Mouse (Mus musculus) MEL (cell line): ENCODE measurements at regions not wholly inside any gene's neighbourhood (a gene's known extent, or its start where the extent isn't known, plus 50 kb on each side); places are given as distances from the start of the nearest gene placed in this dataset.

ENCODE experiments used
- DNase-seq: peaks from one replicate; pipeline ENCODE4 v3.0.0; 2011; ENCODE audit warnings: low read depth, low spot score
- H3K27ac ChIP-seq: 2 replicates; pipeline ENCODE4 v1.5.1; 2012; ENCODE audit warnings: low read depth, mild to moderate bottlenecking, control low read depth, low read length, moderate library complexity; ENCODE audit not compliant: control insufficient read depth
- H3K27me3 ChIP-seq, 2 experiments: fragments of 150-350 bp in 1 of 2; sonication (generic) in 1 of 2; 2 replicates each; pipeline ENCODE4 v1.6.1; 2012; ENCODE audit warnings: low read length in 2 of 2, mild to moderate bottlenecking in 2 of 2, improper control_type of control experiment in 1 of 2, moderate library complexity in 1 of 2; ENCODE audit not compliant: insufficient read depth in 2 of 2, control insufficient read depth in 1 of 2
- H3K36me3 ChIP-seq, 2 experiments: 2 replicates each; pipeline ENCODE4 v1.6.1; 2012 to 2014; ENCODE audit warnings: low read length in 2 of 2, improper control_type of control experiment in 1 of 2, inconsistent platforms in 1 of 2, mild to moderate bottlenecking in 1 of 2; ENCODE audit not compliant: insufficient read depth in 2 of 2, control insufficient read depth in 1 of 2
- H3K4me1 ChIP-seq, 2 experiments: fragments of 150-350 bp in 1 of 2; sonication (generic) in 1 of 2; 2 replicates each; pipeline ENCODE4 v1.6.1; 2012; ENCODE audit warnings: low read length in 2 of 2, improper control_type of control experiment in 1 of 2, mild to moderate bottlenecking in 1 of 2; ENCODE audit not compliant: insufficient read depth in 2 of 2, control insufficient read depth in 1 of 2
- H3K4me3 ChIP-seq, 2 experiments: fragments of 150-350 bp in 1 of 2; sonication (generic) in 1 of 2; 2 replicates each; pipeline ENCODE4 v1.5.1; 2012; ENCODE audit warnings: low read depth in 2 of 2, low read length in 2 of 2, mild to moderate bottlenecking in 2 of 2, moderate library complexity in 2 of 2, control low read depth in 1 of 2, improper control_type of control experiment in 1 of 2; ENCODE audit not compliant: control insufficient read depth in 1 of 2, insufficient read depth in 1 of 2
- H3K79me2 ChIP-seq: 2 replicates; pipeline ENCODE4 v1.6.1; 2012; ENCODE audit warnings: mild to moderate bottlenecking, low read length, moderate library complexity; ENCODE audit not compliant: control insufficient read depth, poor library complexity, insufficient read depth
- H3K9ac ChIP-seq: 2 replicates; pipeline ENCODE4 v1.6.1; 2012; ENCODE audit warnings: low read depth, mild to moderate bottlenecking, control low read depth, low read length, moderate library complexity; ENCODE audit not compliant: control insufficient read depth, poor library complexity, severe bottlenecking
- H3K9me3 ChIP-seq: fragments of 150-350 bp; sonication (generic); replicated peaks from 2 replicates; pipeline ENCODE4 v1.6.1; 2012; ENCODE audit warnings: mild to moderate bottlenecking, low read length, improper control_type of control experiment, moderate library complexity; ENCODE audit not compliant: insufficient read depth
- BHLHE40 ChIP-seq: IDR thresholded peaks from 2 replicates; pipeline ENCODE4 v1.6.1; 2012; ENCODE audit warnings: low read depth, mild to moderate bottlenecking, inconsistent platforms, low read length, improper control_type of control experiment, borderline replicate concordance
- CHD2 ChIP-seq: IDR thresholded peaks from 2 replicates; pipeline ENCODE4 v1.6.1; 2011; ENCODE audit warnings: low read length, improper control_type of control experiment
- CTCF ChIP-seq, 3 experiments: IDR thresholded peaks in 2 of 3; conservative IDR thresholded peaks in 1 of 3; 2 replicates each; pipeline ENCODE4 v1.5.1; 2011 to 2012; ENCODE audit warnings: low read length in 3 of 3, low read depth in 2 of 3, mild to moderate bottlenecking in 2 of 3, improper control_type of control experiment in 1 of 3, inconsistent platforms in 1 of 3, mixed read lengths in 1 of 3, moderate library complexity in 1 of 3; ENCODE audit not compliant: control insufficient read depth in 1 of 3, insufficient read depth in 1 of 3, poor library complexity in 1 of 3, severe bottlenecking in 1 of 3
- EP300 ChIP-seq, 2 experiments: IDR thresholded peaks; 2 replicates each; pipeline ENCODE4 v1.6.1; 2011; ENCODE audit warnings: improper control_type of control experiment in 2 of 2, low read length in 2 of 2, low read depth in 1 of 2, mild to moderate bottlenecking in 1 of 2
- GABPA ChIP-seq: IDR thresholded peaks from 2 replicates; pipeline ENCODE4 v1.6.1; 2012; ENCODE audit warnings: low read depth, mild to moderate bottlenecking, inconsistent platforms, low read length, improper control_type of control experiment, moderate library complexity
- GATA1 ChIP-seq: IDR thresholded peaks from 2 replicates; pipeline ENCODE4 v1.6.1; 2011; ENCODE audit warnings: low read depth, low read length, improper control_type of control experiment
- HCFC1 ChIP-seq: IDR thresholded peaks from 2 replicates; pipeline ENCODE4 v1.6.1; 2012; ENCODE audit warnings: low read depth, mild to moderate bottlenecking, inconsistent platforms, low read length, improper control_type of control experiment, moderate library complexity
- JUND ChIP-seq: IDR thresholded peaks from 2 replicates; pipeline ENCODE4 v1.6.1; 2011; ENCODE audit warnings: low read depth, mild to moderate bottlenecking, improper control_type of control experiment, low read length
- KAT2A ChIP-seq: conservative IDR thresholded peaks from 2 replicates; pipeline ENCODE4 v1.6.1; 2012; ENCODE audit warnings: low read depth, low read length, improper control_type of control experiment, inconsistent platforms
- MAFK ChIP-seq: IDR thresholded peaks from 2 replicates; pipeline ENCODE4 v1.6.1; 2011; ENCODE audit warnings: low read depth, mild to moderate bottlenecking, low read length, improper control_type of control experiment, borderline replicate concordance
- MAZ ChIP-seq: IDR thresholded peaks from 2 replicates; pipeline ENCODE4 v1.6.1; 2012; ENCODE audit warnings: low read depth, mild to moderate bottlenecking, inconsistent platforms, low read length, improper control_type of control experiment
- MEF2A ChIP-seq: IDR thresholded peaks from 2 replicates; pipeline ENCODE4 v1.6.1; 2014; ENCODE audit warnings: low read depth, mild to moderate bottlenecking, inconsistent platforms, low read length, improper control_type of control experiment; ENCODE audit not compliant: poor library complexity, insufficient replicate concordance, severe bottlenecking; ENCODE audit errors: extremely low read depth
- MXI1 ChIP-seq: IDR thresholded peaks from 2 replicates; pipeline ENCODE4 v1.6.1; 2011; ENCODE audit warnings: mild to moderate bottlenecking, low read depth, low read length, improper control_type of control experiment
- MYB ChIP-seq: IDR thresholded peaks from 2 replicates; pipeline ENCODE4 v1.6.1; 2011; ENCODE audit warnings: mild to moderate bottlenecking, low read depth, low read length, improper control_type of control experiment
- MYC ChIP-seq: IDR thresholded peaks from 2 replicates; pipeline ENCODE4 v1.6.1; 2011; ENCODE audit warnings: low read depth, mild to moderate bottlenecking, low read length, improper control_type of control experiment, moderate library complexity
- POLR2AphosphoS2 ChIP-seq: IDR thresholded peaks from 2 replicates; pipeline ENCODE4 v1.6.1; 2011; ENCODE audit warnings: low read length, improper control_type of control experiment
- POLR2AphosphoS5 ChIP-seq: IDR thresholded peaks from 2 replicates; pipeline ENCODE4 v1.6.1; 2012; ENCODE audit warnings: low read depth, borderline replicate concordance, mild to moderate bottlenecking, inconsistent platforms, low read length, moderate library complexity, mixed read lengths
- RAD21 ChIP-seq: IDR thresholded peaks from 2 replicates; pipeline ENCODE4 v1.6.1; 2011; ENCODE audit warnings: mild to moderate bottlenecking, low read depth, low read length, improper control_type of control experiment
- RCOR1 ChIP-seq: IDR thresholded peaks from 2 replicates; pipeline ENCODE4 v1.6.1; 2012; ENCODE audit warnings: low read depth, mild to moderate bottlenecking, inconsistent platforms, low read length, improper control_type of control experiment
- SIN3A ChIP-seq: IDR thresholded peaks from 2 replicates; pipeline ENCODE4 v1.6.1; 2012; ENCODE audit warnings: low read length, improper control_type of control experiment, inconsistent platforms
- SMC3 ChIP-seq: IDR thresholded peaks from 2 replicates; pipeline ENCODE4 v1.6.1; 2011; ENCODE audit warnings: low read depth, low read length, improper control_type of control experiment
- TAL1 ChIP-seq: IDR thresholded peaks from 2 replicates; pipeline ENCODE4 v1.6.1; 2012; ENCODE audit warnings: mild to moderate bottlenecking, inconsistent platforms, low read length, moderate library complexity, mixed read lengths
- TBP ChIP-seq: IDR thresholded peaks from 2 replicates; pipeline ENCODE4 v1.8.0; 2011; ENCODE audit warnings: low read depth, low read length, improper control_type of control experiment
- TCF12 ChIP-seq: IDR thresholded peaks from 2 replicates; pipeline ENCODE4 v1.6.1; 2014; ENCODE audit warnings: low read depth, mild to moderate bottlenecking, inconsistent platforms, low read length, improper control_type of control experiment, moderate library complexity
- USF1 ChIP-seq: IDR thresholded peaks from 2 replicates; pipeline ENCODE4 v1.6.1; 2014; ENCODE audit warnings: low read depth, mild to moderate bottlenecking, inconsistent platforms, low read length, improper control_type of control experiment, moderate library complexity
- USF2 ChIP-seq, 2 experiments: IDR thresholded peaks; 2 replicates each; pipeline ENCODE4 v1.6.1; 2011 to 2012; ENCODE audit warnings: improper control_type of control experiment in 2 of 2, low read length in 2 of 2, borderline replicate concordance in 1 of 2, inconsistent platforms in 1 of 2, low read depth in 1 of 2, mild to moderate bottlenecking in 1 of 2; ENCODE audit not compliant: insufficient read depth in 1 of 2
- ZMIZ1 ChIP-seq: IDR thresholded peaks from 2 replicates; pipeline ENCODE4 v1.6.1; 2012; ENCODE audit warnings: low read depth, mild to moderate bottlenecking, inconsistent platforms, low read length, improper control_type of control experiment, moderate library complexity
- ZNF384 ChIP-seq: IDR thresholded peaks from 2 replicates; pipeline ENCODE4 v1.6.1; 2012; ENCODE audit warnings: low read depth, mild to moderate bottlenecking, inconsistent platforms, low read length, improper control_type of control experiment

DNA sequence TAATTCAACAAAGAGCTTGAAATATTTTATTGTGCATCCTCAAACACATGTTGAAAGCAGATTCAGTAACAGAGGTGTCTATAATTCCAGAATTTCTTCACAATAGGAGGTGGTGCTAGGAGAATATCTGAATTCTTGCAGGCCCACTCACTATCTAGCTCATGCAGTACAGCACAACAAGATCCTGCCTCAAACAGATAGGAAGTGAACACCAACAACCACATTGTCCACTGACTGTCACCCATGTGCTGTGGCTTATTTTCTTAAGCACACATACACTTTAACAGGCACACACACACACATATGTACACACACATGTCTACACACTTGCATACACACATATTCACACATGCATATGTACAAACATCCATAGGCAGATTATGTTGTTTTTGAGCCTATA lies 1150.3 kb downstream of the Cntnap5b start:
- peak; percentile 52 for DNase-seq
- H3K4me3 ChIP-seq: no peak overlapping the region
- H3K27ac ChIP-seq: no peak overlapping the region

GRCm38 (mm10) chr1:100928171-100928771 lies 1155.7 kb downstream of the Cntnap5b start:
- Histone ChIP-seq H3K27me3 (no peaks in the 10 kb centered on the region), H3K79me2 (no peaks in the 10 kb centered on the region), H3K9ac (no peak overlapping the region), H3K9me3 (no peaks in the 10 kb centered on the region), H3K4me3 (no peak overlapping the region), H3K4me1 (no peaks in the 10 kb centered on the region; a peak in 1 of 4 replicates), H3K27ac (no peak overlapping the region), H3K36me3 (no peaks in the 10 kb centered on the region)
- TF ChIP-seq BHLHE40 (no peak), TBP (no peak), CTCF (IDR thresholded peaks at IDR 0.05 in 2 of 3, conservative IDR thresholded peaks at IDR 0.05 in 1 of 3; ENCODE audit: control insufficient read depth in 1 of 3, insufficient read depth in 1 of 3, low read depth in 2 of 3, low read length in 3 of 3, poor library complexity in 1 of 3, severe bottlenecking in 1 of 3) (no peak), TCF12 (no peak), MYB (no peak), SIN3A (no peak), RCOR1 (no peak), ZMIZ1 (no peak), GABPA (no peak), HCFC1 (no peak), POLR2AphosphoS2 (no peak), SMC3 (no peak), CHD2 (no peak)
- no peak for DNase-seq

More for the DNA sequence above, 1150.3 kb downstream of the Cntnap5b start:
- H3K79me2 ChIP-seq: no peaks in the 10 kb centered on the region
- H3K27me3 ChIP-seq: no peaks in the 10 kb centered on the region
- peaks cover 0 to 3% of the 10 kb centered on the region in 2 experiments; a peak in 1 of 4 replicates for H3K4me1 ChIP-seq
- H3K36me3 ChIP-seq: peaks cover 0 to 3% of the 10 kb centered on the region in 2 experiments; a peak in 1 of 4 replicates
- no peak overlapping the region for H3K9ac ChIP-seq
- TF ChIP-seq MXI1 (no peak), POLR2AphosphoS5 (no peak), ZNF384 (no peak), MYC (0 out of 2 replicates have a peak, but pooled peaks have one; percentile 22), RAD21 (no peak), RCOR1 (no peak), USF1 (no peak), MAZ (no peak), GATA1 (peak; percentile 61), KAT2A (no peak), GABPA (no peak), HCFC1 (no peak), SMC3 (no peak), POLR2AphosphoS2 (no peak), MEF2A (no peak), TCF12 (peak; percentile 79; the same call in 1 of the 2 replicates), TAL1 (peak; percentile 41; the same call in 1 of the 2 replicates), MAFK (no peak), SIN3A (no peak), EP300 (IDR thresholded peaks at IDR 0.05; ENCODE audit: low read depth in 1 of 2, low read length in 2 of 2) (peak; percentile 31 to 80; a peak in 3 of 4 replicates), CTCF (IDR thresholded peaks at IDR 0.05 in 2 of 3, conservative IDR thresholded peaks at IDR 0.05 in 1 of 3; ENCODE audit: control insufficient read depth in 1 of 3, insufficient read depth in 1 of 3, low read depth in 2 of 3, low read length in 3 of 3, poor library complexity in 1 of 3, severe bottlenecking in 1 of 3) (no peak), USF2 (IDR thresholded peaks at IDR 0.05; ENCODE audit: borderline replicate concordance in 1 of 2, insufficient read depth in 1 of 2, low read depth in 1 of 2, low read length in 2 of 2) (no peak), BHLHE40 (no peak), JUND (no peak)
- no peaks in the 10 kb centered on the region for H3K9me3 ChIP-seq
